Mouse (Mus musculus) right cerebral cortex, postnatal 36 days (tissue): ENCODE measurements at regions not wholly inside any gene's neighbourhood (a gene's known extent, or its start where the extent isn't known, plus 50 kb on each side); places are given as distances from the start of the nearest gene placed in this dataset.

Experiments
- DNase-seq, 2 experiments: peaks; one replicate each; pipeline ENCODE4 v3.0.0; 2022; ENCODE audit warnings: low spot score in 2 of 2, mixed read lengths in 1 of 2

DNA sequence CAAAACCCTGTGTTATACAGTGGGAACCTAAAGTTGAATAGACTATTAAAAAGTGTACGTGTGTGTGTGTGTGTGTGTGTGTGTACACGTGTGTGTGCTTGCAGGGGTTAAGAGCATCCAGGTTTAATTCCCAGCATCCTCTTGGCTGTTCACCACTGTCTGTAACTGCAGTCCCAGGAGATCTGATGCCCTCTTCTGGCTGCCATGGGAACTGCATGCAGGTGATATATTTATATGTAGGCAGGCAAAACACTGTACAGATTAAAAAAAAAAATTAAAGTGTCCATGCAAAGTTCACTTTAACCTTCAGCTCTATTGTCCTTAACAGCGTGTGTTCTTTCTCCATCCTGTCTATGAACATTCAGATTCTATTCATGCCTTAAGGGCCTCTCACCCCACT lies 454.1 kb downstream of the Rnf144b start:
- DNase-seq, result no peak

- no peak for DNase-seq
Measured at GRCm38 (mm10) chr13:47580144-47580543, 457.7 kb downstream of the Rnf144b start.

DNA sequence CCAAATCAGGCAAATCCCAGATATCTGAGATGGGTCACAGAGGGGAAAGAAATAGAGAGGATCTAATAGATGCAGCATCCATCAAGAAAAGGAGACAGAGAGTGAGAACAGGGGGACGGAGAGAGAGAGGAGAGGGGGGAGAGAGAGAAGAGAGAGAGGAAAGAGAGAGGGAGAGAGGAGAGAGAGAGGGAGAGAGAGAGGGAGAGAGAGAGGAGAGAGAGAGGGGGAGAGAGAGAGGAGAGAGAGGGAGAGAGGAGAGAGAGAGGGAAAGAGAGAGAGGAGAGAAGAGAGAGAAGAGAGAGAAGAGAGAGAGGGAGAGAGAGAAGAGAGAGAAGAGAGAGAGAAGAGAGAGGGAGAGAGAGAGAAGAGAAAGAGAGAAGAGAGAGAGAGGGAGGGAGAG lies 462.7 kb downstream of the Rnf144b start:
- DNase-seq, result no peak

DNA sequence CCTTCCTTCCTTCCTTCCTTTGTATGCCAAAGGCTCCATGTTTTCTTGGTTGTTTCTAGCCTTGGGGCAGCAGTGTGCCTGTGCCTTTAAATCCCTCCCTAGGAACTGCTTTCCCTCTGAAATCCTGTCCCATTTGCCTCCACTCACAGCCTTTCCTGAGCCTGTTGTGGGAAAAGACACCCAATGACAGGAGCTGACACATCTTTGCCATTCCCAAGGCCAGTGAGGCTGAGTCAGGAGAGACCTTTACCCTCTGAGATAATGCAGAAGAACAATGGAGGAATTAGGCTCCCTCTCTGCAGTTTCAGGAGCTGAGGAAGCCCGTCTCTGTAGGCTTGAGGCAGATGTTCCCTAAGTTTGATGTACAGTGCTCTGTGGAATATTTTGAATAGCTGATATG lies 480.2 kb downstream of the Rnf144b start:
- no peak for DNase-seq

DNA sequence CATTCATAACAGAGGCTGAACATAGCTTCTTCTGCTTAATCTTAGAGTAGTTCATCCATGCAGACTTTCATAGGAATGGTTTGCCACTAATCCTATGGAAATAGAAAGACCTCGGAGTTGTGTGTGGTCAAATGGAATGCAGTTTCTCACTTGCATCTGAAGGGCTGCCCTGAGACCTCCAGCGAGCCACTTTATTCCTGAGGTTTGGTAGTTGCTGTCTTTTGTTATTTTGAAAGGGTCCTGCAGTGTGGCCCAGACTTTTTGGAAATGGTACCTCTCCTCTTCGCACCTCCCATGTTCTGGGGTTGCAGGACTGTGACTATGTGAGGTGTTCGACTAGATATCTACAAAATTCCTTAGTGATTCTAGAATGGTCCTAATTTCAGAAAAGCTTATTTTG lies 489.0 kb downstream of the Rnf144b start:
- DNase-seq, result no peak

GRCm38 (mm10) chr13:47636511-47637103 lies 514.2 kb downstream of the Rnf144b start:
- no peak for DNase-seq

GRCm38 (mm10) chr13:47642341-47642740 lies 519.9 kb downstream of the Rnf144b start:
- no peak for DNase-seq

GRCm38 (mm10) chr13:47645081-47645480 lies 522.6 kb downstream of the Rnf144b start:
- DNase-seq, result no peak

GRCm38 (mm10) chr13:47647693-47648092 lies 525.2 kb downstream of the Rnf144b start:
- DNase-seq, result peak; percentile 18 to 60

DNA sequence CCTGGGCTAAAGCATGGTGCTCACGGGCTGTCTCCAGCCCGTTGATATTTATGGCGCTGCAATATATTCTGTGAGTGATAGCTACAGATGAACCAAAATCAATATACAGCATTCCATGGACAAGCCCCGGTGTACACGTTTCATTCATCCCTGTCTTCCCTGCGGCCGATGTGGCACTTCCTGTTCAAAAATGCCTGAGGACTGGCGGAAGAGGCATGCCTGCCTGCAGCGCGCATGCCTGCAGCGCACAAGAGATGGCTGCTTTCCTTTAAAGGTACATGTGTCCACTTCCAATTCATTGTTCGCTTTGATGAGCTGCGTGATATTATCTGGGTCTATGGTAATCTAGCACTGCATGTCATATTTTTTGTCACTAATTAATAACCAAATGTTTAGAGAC lies 527.6 kb downstream of the Rnf144b start:
- no peak for DNase-seq

DNA sequence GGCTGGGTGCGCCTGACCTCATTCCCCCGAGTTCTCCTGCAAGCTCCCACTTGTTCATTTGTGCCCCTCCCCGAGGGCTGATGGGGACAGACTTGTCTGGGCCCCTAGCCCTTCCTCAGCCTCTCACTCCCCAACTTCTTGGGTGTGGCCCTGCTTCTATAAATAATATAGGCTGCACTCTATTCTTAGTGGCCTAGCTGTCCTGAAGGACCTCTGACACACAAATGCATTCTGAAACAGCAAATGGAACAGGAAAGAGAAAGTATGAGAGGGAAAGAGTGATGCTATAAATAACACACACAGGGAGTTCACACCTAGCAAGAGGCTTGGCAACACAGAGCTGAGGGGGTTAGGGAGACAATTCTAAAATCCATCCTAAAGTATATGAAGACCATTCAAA lies 544.0 kb downstream of the Rnf144b start:
- DNase-seq, result no peak

- DNase-seq, result peak; percentile 71 to 73
Measured at GRCm38 (mm10) chr13:47666956-47667701, 544.7 kb downstream of the Rnf144b start.

DNA sequence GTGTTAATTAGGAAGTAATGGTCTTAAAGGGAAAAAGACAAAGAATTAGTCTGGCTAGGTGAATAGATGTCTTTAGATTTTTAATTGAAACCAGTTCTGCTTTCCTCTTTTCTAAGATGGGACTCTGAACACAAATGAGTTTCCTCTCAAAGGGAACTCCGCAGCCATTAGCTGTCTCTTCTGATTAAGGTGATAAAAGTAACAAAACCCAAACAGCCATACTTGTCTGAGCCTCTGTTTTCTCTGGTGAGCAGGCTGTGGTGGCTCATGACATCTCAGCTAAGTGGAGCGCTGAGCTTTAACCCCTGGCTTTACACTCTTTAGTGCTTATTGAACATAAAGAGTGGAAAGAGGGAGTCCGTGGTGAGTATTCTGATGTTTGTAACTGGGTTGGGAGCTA lies 565.7 kb downstream of the Rnf144b start:
- DNase-seq, result no peak

DNA sequence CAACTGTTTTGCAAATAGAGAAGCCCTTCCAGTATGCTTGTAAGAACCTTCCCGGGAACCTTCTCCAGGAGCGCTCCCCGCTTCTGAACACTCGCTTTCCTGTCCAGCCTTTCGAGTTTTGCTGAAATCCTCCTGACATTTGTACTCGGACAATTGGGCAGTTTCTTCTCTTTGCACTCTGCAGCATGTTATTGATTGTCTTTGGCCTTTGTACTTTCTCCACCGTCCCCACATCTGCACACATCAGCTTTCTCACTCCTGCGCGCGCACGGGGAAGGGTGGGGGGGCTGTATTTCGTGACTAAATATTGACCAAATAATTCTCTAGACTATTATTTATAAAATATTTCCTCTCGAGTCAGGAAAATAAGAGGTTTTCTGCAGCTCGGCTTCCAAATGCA lies 567.2 kb upstream of the Id4 start:
- no peak for DNase-seq

GRCm38 (mm10) chr13:47695877-47696276 lies 565.2 kb upstream of the Id4 start:
- no peak for DNase-seq

GRCm38 (mm10) chr13:47700556-47700955 lies 560.5 kb upstream of the Id4 start:
- DNase-seq, result peak in 1 of 2 experiments; percentile 6

DNA sequence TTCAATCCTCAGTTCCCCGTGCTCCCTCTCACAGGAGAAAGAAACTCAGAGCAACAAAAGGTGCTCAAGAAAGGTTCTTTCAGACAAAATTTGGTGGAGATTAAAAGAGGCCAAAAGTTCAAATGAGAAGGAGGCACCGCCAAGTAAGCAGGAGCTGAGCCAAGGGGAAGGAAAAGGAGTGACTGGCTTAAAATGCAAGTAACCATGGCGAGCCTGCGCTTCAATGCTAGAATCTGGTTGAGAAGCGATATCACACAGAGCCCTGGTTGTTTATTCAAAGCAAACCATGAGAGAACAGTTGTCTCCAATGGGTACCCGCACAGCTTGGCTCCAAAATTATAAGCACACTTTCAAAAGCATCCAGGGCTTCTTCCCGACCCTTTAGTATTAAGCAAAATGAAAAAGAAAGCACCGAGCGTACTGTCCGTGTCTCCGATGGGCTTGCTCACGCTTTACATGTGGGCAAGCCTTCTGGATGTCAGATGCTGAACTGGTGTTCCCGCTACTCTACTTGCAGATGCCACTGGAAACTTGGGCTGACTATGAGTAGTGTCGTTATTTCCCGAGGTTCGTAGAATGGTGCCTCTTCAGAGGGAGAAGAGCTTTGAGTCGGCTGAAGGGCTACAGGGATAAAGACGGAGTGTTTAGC lies 552.9 kb upstream of the Id4 start:
- peak; percentile 16 to 47 for DNase-seq

- no peak for DNase-seq
Measured at GRCm38 (mm10) chr13:47709323-47709722, 551.7 kb upstream of the Id4 start.

DNA sequence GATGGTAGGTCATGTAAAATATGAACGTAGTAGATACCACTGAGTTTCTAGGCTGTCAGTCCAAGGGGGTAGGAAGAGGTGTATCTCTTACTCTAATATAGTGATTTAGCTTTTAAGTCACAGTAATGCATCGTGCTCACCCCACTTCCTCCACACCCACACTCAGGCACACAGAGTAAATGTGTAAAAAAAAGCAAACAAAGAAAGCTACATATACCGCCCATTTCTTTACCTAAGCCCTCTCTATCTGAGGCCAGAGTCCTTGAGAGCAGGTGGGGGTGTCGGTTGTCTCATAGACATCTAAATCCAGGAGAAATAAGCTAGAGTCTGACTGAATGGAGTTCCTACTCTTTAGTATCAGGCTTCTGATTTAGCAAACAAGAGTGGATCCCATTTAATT lies 548.5 kb upstream of the Id4 start:
- DNase-seq, result no peak

DNA sequence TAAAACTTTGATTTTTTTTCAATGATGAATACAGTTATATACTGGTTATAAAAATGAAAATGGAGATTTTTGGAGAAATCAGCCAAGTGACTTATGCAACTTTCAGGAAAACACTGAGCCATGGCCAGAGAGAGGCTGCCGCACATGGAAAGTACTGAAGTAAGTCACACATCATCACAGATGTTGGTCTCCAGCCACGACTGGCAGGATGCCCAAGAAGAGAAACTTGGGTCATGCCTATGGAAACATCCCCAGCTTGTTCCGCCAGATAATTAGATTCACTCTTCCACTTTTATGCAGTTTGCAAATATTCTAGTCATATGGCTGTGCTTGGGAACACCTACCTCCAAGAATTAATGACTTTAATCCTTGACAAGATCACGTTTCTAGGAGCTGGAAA lies 544.8 kb upstream of the Id4 start:
- DNase-seq, result no peak

DNA sequence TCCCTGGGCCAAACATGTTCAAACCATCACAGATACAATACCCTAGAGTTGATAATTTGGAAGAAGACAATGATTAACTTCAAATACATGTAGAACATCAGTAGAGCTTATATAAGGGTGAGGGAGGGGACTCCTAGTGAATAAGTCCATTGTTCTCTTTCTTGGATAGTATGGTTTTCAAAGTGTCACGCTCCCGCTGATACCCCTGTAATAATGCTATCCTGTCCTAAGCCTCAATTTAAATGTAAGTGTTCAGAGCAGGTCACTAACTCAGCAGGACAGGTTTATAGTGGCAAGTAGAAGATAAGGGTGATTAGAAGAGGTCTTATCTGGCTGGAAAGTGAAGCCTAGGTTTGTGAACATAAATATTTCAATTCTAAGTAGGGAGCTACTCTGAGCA lies 540.4 kb upstream of the Id4 start:
- no peak for DNase-seq

DNA sequence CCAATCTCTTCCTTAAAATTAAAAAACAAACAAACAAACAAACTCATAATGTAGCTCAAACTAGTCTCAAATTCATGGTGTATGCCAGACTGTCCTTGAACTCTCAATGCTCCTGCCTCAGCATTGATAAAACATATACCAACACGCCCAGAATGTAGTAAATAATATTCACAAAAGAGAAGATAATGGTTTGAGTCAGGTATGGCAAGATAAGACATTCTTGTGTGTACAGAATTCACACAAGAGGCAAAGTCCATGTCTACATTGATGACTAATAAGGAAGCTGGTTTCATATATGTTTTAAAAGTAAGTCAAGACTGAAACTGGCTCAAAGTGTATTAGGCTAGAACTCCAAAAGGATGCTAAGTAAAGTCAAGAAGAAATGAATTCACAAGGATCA lies 526.6 kb upstream of the Id4 start:
- no peak for DNase-seq

- no peak for DNase-seq
Measured at GRCm38 (mm10) chr13:47735426-47736063, 525.5 kb upstream of the Id4 start.
